Mouse (Mus musculus): Measurements from ENCODE around the gene Rab1a. TPM values are rescaled to one million over a fixed set of nuclear protein-coding genes. Genes with fewer than 3 reads are reported as not detected.

Gene Rab1a
- polyA plus RNA-seq, 1 experiment from 2014 or later: 762 TPM

DNA sequence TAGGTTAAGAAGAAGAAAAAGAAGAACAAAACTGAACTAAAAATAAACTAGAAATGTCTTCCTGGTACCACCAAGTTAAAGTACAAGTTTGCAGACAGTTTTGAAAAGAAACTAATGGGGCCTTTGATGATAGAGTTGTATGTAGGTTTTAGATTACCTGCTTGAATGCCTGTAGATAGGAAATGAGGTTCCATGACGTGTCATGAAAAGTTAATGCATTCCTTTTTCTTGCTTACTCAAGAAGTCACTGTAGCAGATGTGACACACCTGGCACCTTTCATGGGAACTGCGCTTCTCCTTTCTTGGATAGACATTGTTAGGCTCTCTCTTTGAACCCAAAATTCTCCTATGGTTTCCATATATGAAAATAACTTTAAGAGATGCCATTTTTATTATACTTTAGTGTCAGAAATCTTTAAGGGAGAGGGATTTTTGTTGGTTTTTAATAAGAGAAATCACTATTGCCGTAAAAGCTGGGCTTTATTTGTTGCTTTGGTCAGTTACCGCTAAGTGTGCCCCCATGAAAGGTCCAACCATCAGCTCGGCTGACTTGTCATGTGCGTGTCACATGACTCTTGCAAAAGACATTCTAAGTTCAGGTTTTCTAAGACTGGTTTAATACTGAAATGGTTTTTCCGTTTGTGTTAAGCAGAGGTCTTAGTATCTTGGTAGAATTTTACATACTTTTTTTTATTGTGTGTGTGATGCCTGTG lies 1.2 kb downstream of the Rab1a start:
- H3K4me2 ChIP-seq (replicated peaks; ENCODE audit: low read depth): peak overlapping the region; percentile 66
- peaks cover 12% of the 10 kb centered on the region for H3K4me1 ChIP-seq (replicated peaks; ENCODE audit: control insufficient read depth, insufficient read depth, low read length)
- peak overlapping the region; percentile 100 for H3K4me3 ChIP-seq (ENCODE audit: low read depth, low read length)
- H3K9ac ChIP-seq (ENCODE audit: low read depth, low read length): peak overlapping the region; percentile 100
- no peak for TF ChIP-seq CTCF (IDR thresholded peaks at IDR 0.05; ENCODE audit: low read depth)
- no peaks in the 10 kb centered on the region for H3K36me3 ChIP-seq (ENCODE audit: control insufficient read depth, insufficient read depth)
- H3K27me3 ChIP-seq (replicated peaks; ENCODE audit: control insufficient read depth, insufficient read depth, low read length): no peaks in the 10 kb centered on the region
- no peaks in the 10 kb centered on the region for H3K9me3 ChIP-seq (ENCODE audit: control insufficient read depth)
- ATAC-seq: no peak
- H3K27ac ChIP-seq (ENCODE audit: low read depth, low read length): peak overlapping the region; percentile 100
- 15% methylated on average over 7 of the region's 7 CpGs for WGBS

DNA sequence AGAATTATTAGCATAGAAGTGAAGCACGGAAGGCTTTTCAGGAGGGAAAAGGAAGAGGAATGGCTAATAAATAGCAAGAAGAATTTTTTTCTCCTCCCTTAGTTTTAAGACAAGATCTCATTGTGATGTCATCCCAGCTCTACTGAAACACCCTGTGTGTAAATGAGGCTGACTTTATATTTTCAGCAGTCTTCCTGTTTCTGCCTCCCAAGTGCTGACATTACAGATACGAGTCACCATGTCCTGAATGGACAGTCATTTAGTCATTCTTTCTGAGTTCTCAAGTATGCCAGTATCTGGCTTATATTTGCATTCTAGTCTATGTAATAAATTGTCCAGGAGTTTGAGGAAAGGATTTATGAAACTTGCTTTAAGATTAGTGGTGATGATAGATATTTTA lies 3.1 kb downstream of the Rab1a start:
- Histone ChIP-seq H3K4me2 (replicated peaks; ENCODE audit: low read depth) (peak overlapping the region; percentile 66), H3K4me3 (ENCODE audit: low read depth, low read length) (peak overlapping the region; percentile 100), H3K27ac (ENCODE audit: low read depth, low read length) (peak overlapping the region; percentile 69), H3K36me3 (ENCODE audit: control insufficient read depth, insufficient read depth) (peaks cover 6% of the 10 kb centered on the region; the same call in 1 of the 2 replicates), H3K27me3 (replicated peaks; ENCODE audit: control insufficient read depth, insufficient read depth, low read length) (no peaks in the 10 kb centered on the region), H3K9me3 (ENCODE audit: control insufficient read depth) (no peaks in the 10 kb centered on the region), H3K9ac (ENCODE audit: low read depth, low read length) (0 out of 2 replicates have a peak overlapping the region, but pooled peaks have one; percentile 13), H3K4me1 (replicated peaks; ENCODE audit: control insufficient read depth, insufficient read depth, low read length) (peaks cover 8% of the 10 kb centered on the region; the same call in 1 of the 2 replicates)
- 25% methylated on average over 2 of the region's 2 CpGs for WGBS
- TF ChIP-seq CTCF (IDR thresholded peaks at IDR 0.05; ENCODE audit: low read depth): no peak
- no peak for ATAC-seq

DNA sequence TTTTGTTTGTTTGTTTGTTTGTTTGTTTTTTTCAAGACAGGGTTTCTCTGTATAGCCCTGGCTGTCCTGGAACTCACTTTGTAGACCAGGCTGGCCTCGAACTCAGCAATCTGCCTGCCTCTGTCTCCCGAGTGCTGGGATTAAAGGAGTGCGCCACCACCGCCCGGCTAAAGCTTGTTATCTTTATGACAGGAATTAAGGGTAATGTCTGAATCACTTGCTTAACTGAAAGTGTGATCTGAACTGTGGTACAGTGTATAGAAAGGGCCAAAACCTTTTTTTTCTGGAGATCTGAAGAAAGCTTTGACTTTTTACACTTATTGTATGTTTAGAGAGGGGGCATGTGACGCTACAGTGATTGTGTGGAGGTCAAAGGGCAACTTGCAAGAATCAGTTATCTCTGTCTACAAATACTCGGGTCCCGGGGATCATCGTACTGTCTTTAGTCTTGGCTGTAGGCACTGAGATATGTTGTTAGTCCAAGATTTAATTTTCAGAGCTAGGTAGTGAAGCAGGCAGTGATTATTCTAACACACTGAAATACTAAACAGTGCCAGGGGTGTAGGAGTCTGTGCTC lies 3.7 kb downstream of the Rab1a start:
- no peak for ATAC-seq
- H3K4me1 ChIP-seq (replicated peaks; ENCODE audit: control insufficient read depth, insufficient read depth, low read length): peaks cover 8% of the 10 kb centered on the region; the same call in 1 of the 2 replicates
- H3K9me3 ChIP-seq (ENCODE audit: control insufficient read depth): no peaks in the 10 kb centered on the region
- peak overlapping the region; percentile 52 for H3K4me2 ChIP-seq (replicated peaks; ENCODE audit: low read depth)
- no peak for TF ChIP-seq CTCF (IDR thresholded peaks at IDR 0.05; ENCODE audit: low read depth)
- peaks cover 6% of the 10 kb centered on the region; the same call in 1 of the 2 replicates for H3K36me3 ChIP-seq (ENCODE audit: control insufficient read depth, insufficient read depth)
- peak overlapping the region; percentile 18; the same call in 1 of the 2 replicates for H3K4me3 ChIP-seq (ENCODE audit: low read depth, low read length)
- H3K9ac ChIP-seq (ENCODE audit: low read depth, low read length): no peak overlapping the region
- no peaks in the 10 kb centered on the region for H3K27me3 ChIP-seq (replicated peaks; ENCODE audit: control insufficient read depth, insufficient read depth, low read length)
- H3K27ac ChIP-seq (ENCODE audit: low read depth, low read length): peak overlapping the region; percentile 64
- WGBS: 29% methylated on average over 9 of the region's 9 CpGs

DNA sequence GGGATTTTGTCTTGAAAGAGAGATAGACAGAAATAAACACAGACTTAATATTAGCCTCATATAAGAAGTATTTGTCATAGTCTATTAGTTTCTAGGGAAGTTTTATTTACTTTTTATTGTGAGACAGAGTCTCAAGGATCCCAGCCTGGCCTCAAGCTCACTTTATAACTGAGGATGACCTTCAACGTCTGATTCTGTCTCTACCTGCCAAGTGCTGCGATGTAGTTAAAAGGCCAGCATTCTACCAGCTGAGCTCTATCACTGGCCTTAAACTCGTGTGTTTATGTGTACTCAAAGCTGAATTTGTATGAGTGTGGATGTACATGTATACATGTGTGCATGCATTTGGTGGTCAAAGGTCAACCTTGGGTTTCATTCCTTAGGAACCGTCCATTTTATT lies 4.3 kb downstream of the Rab1a start:
- Histone ChIP-seq H3K27ac (ENCODE audit: low read depth, low read length) (peak overlapping the region; percentile 64), H3K9me3 (ENCODE audit: control insufficient read depth) (no peaks in the 10 kb centered on the region), H3K36me3 (ENCODE audit: control insufficient read depth, insufficient read depth) (peaks cover 6% of the 10 kb centered on the region; the same call in 1 of the 2 replicates), H3K9ac (ENCODE audit: low read depth, low read length) (no peak overlapping the region), H3K27me3 (replicated peaks; ENCODE audit: control insufficient read depth, insufficient read depth, low read length) (no peaks in the 10 kb centered on the region), H3K4me2 (replicated peaks; ENCODE audit: low read depth) (peak overlapping the region; percentile 52), H3K4me3 (ENCODE audit: low read depth, low read length) (peak overlapping the region; percentile 18; the same call in 1 of the 2 replicates), H3K4me1 (replicated peaks; ENCODE audit: control insufficient read depth, insufficient read depth, low read length) (peaks cover 8% of the 10 kb centered on the region; the same call in 1 of the 2 replicates)
- ATAC-seq: no peak
- WGBS: 21% methylated on average over 4 of the region's 4 CpGs
- no peak for TF ChIP-seq CTCF (IDR thresholded peaks at IDR 0.05; ENCODE audit: low read depth)

GRCm38 (mm10) chr11:20206626-20207223 lies 5.5 kb downstream of the Rab1a start:
- WGBS: 20% methylated on average over 2 of the region's 2 CpGs

DNA sequence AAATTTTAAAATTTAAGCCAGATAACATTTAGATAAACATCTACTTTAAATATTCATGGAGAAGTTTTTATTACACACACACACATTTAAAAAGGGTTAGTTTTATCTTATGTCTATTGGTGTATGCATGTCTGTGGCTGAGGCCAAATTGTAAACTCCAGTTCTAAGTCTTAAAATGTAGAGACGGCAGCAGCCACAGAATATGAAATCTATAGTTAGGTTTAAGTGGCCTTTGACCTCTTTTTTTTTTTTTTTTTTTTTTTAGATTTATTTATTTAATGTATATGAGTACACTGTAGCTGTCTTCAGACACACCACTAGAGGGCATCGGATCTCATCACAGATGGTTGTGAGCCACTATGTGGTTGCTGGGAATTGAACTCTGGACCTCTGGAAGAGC lies 6.4 kb downstream of the Rab1a start:
- WGBS: 47% methylated on average over 2 of the region's 2 CpGs
- H3K36me3 ChIP-seq (ENCODE audit: control insufficient read depth, insufficient read depth): peaks cover 6% of the 10 kb centered on the region; the same call in 1 of the 2 replicates
- H3K4me3 ChIP-seq (ENCODE audit: low read depth, low read length): no peak overlapping the region
- H3K27ac ChIP-seq (ENCODE audit: low read depth, low read length): no peak overlapping the region
- no peak for ATAC-seq
- H3K27me3 ChIP-seq (replicated peaks; ENCODE audit: control insufficient read depth, insufficient read depth, low read length): no peaks in the 10 kb centered on the region
- H3K9me3 ChIP-seq (ENCODE audit: control insufficient read depth): no peaks in the 10 kb centered on the region
- no peak overlapping the region for H3K9ac ChIP-seq (ENCODE audit: low read depth, low read length)
- peaks cover 8% of the 10 kb centered on the region; the same call in 1 of the 2 replicates for H3K4me1 ChIP-seq (replicated peaks; ENCODE audit: control insufficient read depth, insufficient read depth, low read length)
- H3K4me2 ChIP-seq (replicated peaks; ENCODE audit: low read depth): no peak overlapping the region; the same call in 1 of the 2 replicates
- TF ChIP-seq CTCF (IDR thresholded peaks at IDR 0.05; ENCODE audit: low read depth): peak; percentile 25; the same call in 1 of the 2 replicates

More at GRCm38 (mm10) chr11:20206626-20207223, 5.5 kb downstream of the Rab1a start:
- Histone ChIP-seq H3K4me3 (ENCODE audit: low read depth, low read length) (no peak overlapping the region), H3K27ac (ENCODE audit: low read depth, low read length) (no peak overlapping the region), H3K4me1 (replicated peaks; ENCODE audit: control insufficient read depth, insufficient read depth, low read length) (peaks cover 8% of the 10 kb centered on the region; the same call in 1 of the 2 replicates), H3K27me3 (replicated peaks; ENCODE audit: control insufficient read depth, insufficient read depth, low read length) (no peaks in the 10 kb centered on the region), H3K9me3 (ENCODE audit: control insufficient read depth) (no peaks in the 10 kb centered on the region), H3K4me2 (replicated peaks; ENCODE audit: low read depth) (peak overlapping the region; percentile 52; the same call in 1 of the 2 replicates), H3K9ac (ENCODE audit: low read depth, low read length) (no peak overlapping the region), H3K36me3 (ENCODE audit: control insufficient read depth, insufficient read depth) (peaks cover 6% of the 10 kb centered on the region; the same call in 1 of the 2 replicates)
- TF ChIP-seq CTCF (IDR thresholded peaks at IDR 0.05; ENCODE audit: low read depth): no peak
- ATAC-seq: no peak
